In genomic region chrX:7524961-7525360, GRCm38 (mm10) we compare ENCODE assay signal across 28 mouse cellular contexts. TPM values are rescaled to one million over a fixed set of nuclear protein-coding genes. Genes with fewer than 3 reads are reported as not detected.
DNase-seq lines count a peak whose midpoint lies in the region; ATAC-seq lines count a peak whose summit lies in the region.
"Had no signal": no experiment of that assay in that cellular context is flagged by ENCODE, and none has a peak within 500 bp of the region (broad histone marks: within the 10 kb centered on the region; RNA-seq: fewer than 3 reads in every experiment).

No protein-coding gene starts in this region.

- H3K9me3 ChIP-seq in midbrain, embryonic 14.5 days (ENCODE audit: control insufficient read depth, low read length) = no peaks in the 10 kb centered on the region
- no peaks in the 10 kb centered on the region for H3K9me3 ChIP-seq in midbrain, embryonic 15.5 days
- H3K9me3 ChIP-seq in kidney, embryonic 14.5 days (ENCODE audit: control insufficient read depth, low read length) = no peaks in the 10 kb centered on the region
- H3K9me3 ChIP-seq: G1E; heart, embryonic 13.5 days; hindbrain, embryonic 15.5 days; kidney, embryonic 15.5 days; limb, embryonic 12.5 days; liver, embryonic 15.5 days; midbrain, embryonic 12.5 days had no signal

- H3K36me3 ChIP-seq in midbrain, embryonic 14.5 days (ENCODE audit: control insufficient read depth, insufficient read depth, low read length) = no peaks in the 10 kb centered on the region
- H3K36me3 ChIP-seq in midbrain, embryonic 15.5 days (replicated peaks) = no peaks in the 10 kb centered on the region
- no peaks in the 10 kb centered on the region for H3K36me3 ChIP-seq in kidney, embryonic 14.5 days (ENCODE audit: control insufficient read depth, insufficient read depth, low read length)
- H3K36me3 ChIP-seq: G1E; heart, embryonic 13.5 days; hindbrain, embryonic 15.5 days; kidney, embryonic 15.5 days; limb, embryonic 12.5 days; liver, embryonic 15.5 days; midbrain, embryonic 12.5 days had no signal

- ATAC-seq in midbrain, embryonic 14.5 days (ENCODE audit: low FRiP score, low TSS enrichment) = no peak
- no peak for ATAC-seq in midbrain, embryonic 15.5 days (replicated peaks)
- ATAC-seq in kidney, embryonic 14.5 days (ENCODE audit: low FRiP score, low TSS enrichment) = no peak
- ATAC-seq: inflammation-experienced regulatory T-cells, adult 6 months; Patski had no signal

- no peak overlapping the region for H3K27ac ChIP-seq in midbrain, embryonic 14.5 days (replicated peaks; ENCODE audit: low read depth, low read length)
- H3K27ac ChIP-seq in midbrain, embryonic 15.5 days = no peak overlapping the region
- no peak overlapping the region for H3K27ac ChIP-seq in kidney, embryonic 14.5 days (ENCODE audit: low read depth, low read length)
- H3K27ac ChIP-seq: heart, embryonic 13.5 days; hindbrain, embryonic 15.5 days; kidney, embryonic 15.5 days; limb, embryonic 12.5 days; liver, embryonic 15.5 days; midbrain, embryonic 12.5 days had no signal

- DNase-seq in cerebellum, adult 9-11 months = peak; percentile 2
- DNase-seq in cerebellum, adult 11 months = no peak
- DNase-seq in midbrain, embryonic 14.5 days = peak; percentile 20
- peak; percentile 4 for DNase-seq in embryo, embryonic 11 days
- DNase-seq in spleen, postnatal 36 days (ENCODE audit: low spot score in 2 of 2) = no peak
- DNase-seq: adrenal gland, postnatal 10 days; cerebellum, postnatal 36 days; gastrocnemius, postnatal 10 days; heart, postnatal 10 days; kidney, adult 11 months; kidney, postnatal 25 days; lung, embryonic 14.5 days; right cerebral cortex, postnatal 25 days; thymus, adult 18-20 months; thymus, postnatal 25 days had no signal

- H3K9ac ChIP-seq in midbrain, embryonic 14.5 days (replicated peaks; ENCODE audit: low read length) = no peak overlapping the region
- no peak overlapping the region for H3K9ac ChIP-seq in midbrain, embryonic 15.5 days
- H3K9ac ChIP-seq in kidney, embryonic 14.5 days (ENCODE audit: low read depth, low read length) = no peak overlapping the region
- H3K9ac ChIP-seq: heart, embryonic 13.5 days; hindbrain, embryonic 15.5 days; kidney, embryonic 15.5 days; limb, embryonic 12.5 days; liver, embryonic 15.5 days; lung, embryonic 14.5 days; midbrain, embryonic 12.5 days had no signal

- no peaks in the 10 kb centered on the region for H3K4me1 ChIP-seq in midbrain, embryonic 14.5 days (ENCODE audit: control insufficient read depth, insufficient read depth, low read length)
- no peaks in the 10 kb centered on the region for H3K4me1 ChIP-seq in midbrain, embryonic 15.5 days
- H3K4me1 ChIP-seq in kidney, embryonic 14.5 days (ENCODE audit: control insufficient read depth, insufficient read depth, low read length) = no peaks in the 10 kb centered on the region
- H3K4me1 ChIP-seq: heart, embryonic 13.5 days; hindbrain, embryonic 15.5 days; kidney, embryonic 15.5 days; limb, embryonic 12.5 days; liver, embryonic 15.5 days had no signal

- H3K27me3 ChIP-seq in midbrain, embryonic 14.5 days (ENCODE audit: control insufficient read depth, insufficient read depth, low read length) = no peaks in the 10 kb centered on the region
- no peaks in the 10 kb centered on the region for H3K27me3 ChIP-seq in midbrain, embryonic 15.5 days (replicated peaks)
- H3K27me3 ChIP-seq in kidney, embryonic 14.5 days (ENCODE audit: control insufficient read depth, insufficient read depth, low read length) = no peaks in the 10 kb centered on the region
- H3K27me3 ChIP-seq: heart, embryonic 13.5 days; hindbrain, embryonic 15.5 days; kidney, embryonic 15.5 days; limb, embryonic 12.5 days; liver, embryonic 15.5 days; midbrain, embryonic 12.5 days had no signal

- H3K4me2 ChIP-seq in midbrain, embryonic 14.5 days (ENCODE audit: low read length) = no peak overlapping the region
- H3K4me2 ChIP-seq in midbrain, embryonic 15.5 days = no peak overlapping the region
- no peak overlapping the region for H3K4me2 ChIP-seq in kidney, embryonic 14.5 days (replicated peaks; ENCODE audit: low read depth, low read length)
- H3K4me2 ChIP-seq: heart, embryonic 13.5 days; hindbrain, embryonic 15.5 days; kidney, embryonic 15.5 days; limb, embryonic 12.5 days; liver, embryonic 15.5 days; lung, embryonic 14.5 days; midbrain, embryonic 12.5 days had no signal

- WGBS in midbrain, embryonic 14.5 days = 34% methylated on average over 3 of the region's 3 CpGs
- WGBS in midbrain, embryonic 15.5 days = 33% methylated on average over 3 of the region's 3 CpGs
- 41% methylated on average over 3 of the region's 3 CpGs for WGBS in kidney, embryonic 14.5 days

- no peak overlapping the region for H3K4me3 ChIP-seq in midbrain, embryonic 14.5 days (replicated peaks; ENCODE audit: low read depth, low read length)
- H3K4me3 ChIP-seq in midbrain, embryonic 15.5 days = no peak overlapping the region
- H3K4me3 ChIP-seq in kidney, embryonic 14.5 days (ENCODE audit: low read length) = no peak overlapping the region
- H3K4me3 ChIP-seq: heart, embryonic 13.5 days; hindbrain, embryonic 15.5 days; kidney, embryonic 15.5 days; limb, embryonic 12.5 days; liver, embryonic 15.5 days; midbrain, embryonic 12.5 days had no signal

RNA-seq across cellular contexts. Expression of gene Foxp3, which starts 48.5 kb away (rescaled TPM):
- polyA plus RNA-seq in midbrain, embryonic 14.5 days (2014; fragmentation: Nextera tagmentation; extraction: Ambion mirVana) = 0.58 TPM in 1 of 2 replicates, not detected in the other
- polyA plus RNA-seq in midbrain, embryonic 15.5 days (2015; fragmentation: Nextera tagmentation; extraction: Ambion mirVana) = 0.10 TPM in 1 of 2 replicates, not detected in the other
- 0.07 and 0.36 TPM in 2 replicates for polyA plus RNA-seq in kidney, embryonic 14.5 days (2014; fragmentation: Nextera tagmentation; extraction: Ambion mirVana)
- polyA plus RNA-seq: embryonic facial prominence, embryonic 11.5 days; kidney, embryonic 15.5 days; limb, embryonic 12.5 days; lung, embryonic 14.5 days; stomach, embryonic 16.5 days had no signal

RNA-seq across cellular contexts. Expression of gene Ppp1r3f, which starts 49.1 kb away (rescaled TPM):
- polyA plus RNA-seq in midbrain, embryonic 14.5 days (2014; fragmentation: Nextera tagmentation; extraction: Ambion mirVana) = 4.0 and 6.8 TPM in 2 replicates
- 7.5 and 8.1 TPM in 2 replicates for polyA plus RNA-seq in midbrain, embryonic 15.5 days (2015; fragmentation: Nextera tagmentation; extraction: Ambion mirVana)
- 1.9 and 2.4 TPM in 2 replicates for polyA plus RNA-seq in kidney, embryonic 14.5 days (2014; fragmentation: Nextera tagmentation; extraction: Ambion mirVana)

Comparison
In these comparisons a context has a peak if more than half of its experiments do, and no peak if none do; other contexts are left out.
1. DNase-seq: peak in cerebellum, adult 9-11 months (single experiment), midbrain, embryonic 14.5 days (single experiment) and embryo, embryonic 11 days (single experiment); none in cerebellum, adult 11 months (single experiment) and spleen, postnatal 36 days (0 of 2).